Comparison of ENCODE assay signal across 14 mouse cellular contexts in the genomic region with DNA sequence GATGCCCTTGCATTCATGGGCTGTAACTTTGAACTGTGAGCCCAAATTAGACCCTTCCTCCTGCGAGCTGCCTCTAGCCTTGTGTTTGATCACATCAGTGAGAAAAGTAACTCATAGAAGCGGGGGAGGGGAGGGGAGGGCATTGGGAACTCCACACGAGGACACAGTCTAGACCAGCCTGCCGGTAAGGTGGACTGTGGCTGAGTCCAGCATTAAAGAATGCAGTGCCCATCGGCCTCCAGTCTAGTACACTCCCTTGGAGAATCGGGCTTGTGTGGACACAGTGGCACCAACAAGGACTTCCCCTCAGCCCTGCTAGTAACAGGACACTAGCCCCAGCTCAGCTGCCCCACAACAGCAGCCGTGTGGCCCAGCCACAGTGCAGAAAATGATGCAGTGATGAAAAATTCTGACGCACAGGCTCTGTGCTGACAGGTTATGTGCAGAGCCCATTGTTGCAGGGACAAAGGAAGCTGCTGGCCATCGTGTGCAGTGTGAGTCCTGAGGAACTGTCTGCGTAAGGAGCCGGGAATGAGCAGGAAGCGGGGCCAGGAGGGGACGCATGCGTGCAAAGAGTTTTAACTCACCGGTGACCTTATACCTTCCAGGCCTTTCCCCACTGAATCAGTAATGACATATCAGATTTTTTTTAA. TPM values are rescaled to one million over a fixed set of nuclear protein-coding genes. Genes with fewer than 3 reads are reported as not detected.
A peak's percentile ranks its signal among the peaks of the same experiment; 100 is the strongest.
DNase-seq lines count a peak whose midpoint lies in the region; ATAC-seq and TF ChIP-seq lines count a peak whose summit lies in the region.
"Had no signal": no experiment of that assay in that cellular context is flagged by ENCODE, and none has a peak within 500 bp of the region (broad histone marks: within the 10 kb centered on the region; RNA-seq: fewer than 3 reads in every experiment).

No protein-coding gene starts in this region.

- WGBS in forebrain, embryonic 11.5 days: 51% methylated on average over 15 of the region's 15 CpGs
- 40% methylated on average over 15 of the region's 15 CpGs for whole genome bisulfite sequencing in forebrain, embryonic 15.5 days
- 37% methylated on average over 15 of the region's 15 CpGs for WGBS in lung, postnatal 0 days
- WGBS in limb, embryonic 13.5 days: 46% methylated on average over 15 of the region's 15 CpGs

- H3K27ac ChIP-seq in forebrain, embryonic 11.5 days (ENCODE audit: low read depth, low read length): no peak overlapping the region
- H3K27ac ChIP-seq in forebrain, embryonic 15.5 days (replicated peaks): no peak overlapping the region
- H3K27ac ChIP-seq in lung, postnatal 0 days (ENCODE audit: low read length): no peak overlapping the region
- peak overlapping the region; percentile 63; the same call in 1 of the 2 replicates for H3K27ac ChIP-seq in limb, embryonic 13.5 days
- H3K27ac ChIP-seq: liver, embryonic 15.5 days had no signal

- H3K4me2 ChIP-seq in forebrain, embryonic 11.5 days (ENCODE audit: low read depth, low read length, severe bottlenecking): no peak overlapping the region
- H3K4me2 ChIP-seq in forebrain, embryonic 15.5 days (replicated peaks): no peak overlapping the region
- H3K4me2 ChIP-seq in lung, postnatal 0 days (replicated peaks; ENCODE audit: low read depth, low read length): no peak overlapping the region
- no peak overlapping the region for H3K4me2 ChIP-seq in limb, embryonic 13.5 days (replicated peaks)
- H3K4me2 ChIP-seq: liver, embryonic 15.5 days had no signal

- ATAC-seq in forebrain, embryonic 11.5 days (replicated peaks; ENCODE audit: low FRiP score): peak; percentile 33; the same call in 1 of the 2 replicates
- ATAC-seq in forebrain, embryonic 15.5 days (replicated peaks): no peak
- ATAC-seq in lung, postnatal 0 days: no peak
- no peak for ATAC-seq in limb, embryonic 13.5 days (ENCODE audit: low FRiP score, low read depth)

- TF ChIP-seq EP300 in lung, postnatal 0 days (IDR thresholded peaks at IDR 0.05): no peak

- H3K9ac ChIP-seq in forebrain, embryonic 11.5 days (ENCODE audit: low read length): no peak overlapping the region
- H3K9ac ChIP-seq in forebrain, embryonic 15.5 days (replicated peaks): no peak overlapping the region
- H3K9ac ChIP-seq in lung, postnatal 0 days (replicated peaks; ENCODE audit: low read depth): no peak overlapping the region
- no peak overlapping the region for H3K9ac ChIP-seq in limb, embryonic 13.5 days
- H3K9ac ChIP-seq: liver, embryonic 15.5 days had no signal

- DNase-seq in forebrain, embryonic 11.5 days (ENCODE audit: low spot score): no peak
- peak; percentile 7 for DNase-seq in lung, postnatal 0 days (ENCODE audit: low spot score)
- DNase-seq in lung, postnatal 25 days (ENCODE audit: low spot score): no peak
- DNase-seq in cerebellum, postnatal 25 days: no peak
- DNase-seq in right cerebral cortex, postnatal 4 days: no peak
- DNase-seq in gastrocnemius, postnatal 10 days: no peak
- DNase-seq: gastrocnemius, postnatal 36 days; heart, postnatal 36 days; thymus, adult 2 months had no signal

- no peak overlapping the region for H3K4me3 ChIP-seq in forebrain, embryonic 11.5 days (ENCODE audit: low read depth, low read length)
- no peak overlapping the region for H3K4me3 ChIP-seq in forebrain, embryonic 15.5 days
- H3K4me3 ChIP-seq in lung, postnatal 0 days (ENCODE audit: low read depth, low read length): no peak overlapping the region
- no peak overlapping the region for H3K4me3 ChIP-seq in limb, embryonic 13.5 days
- H3K4me3 ChIP-seq: erythroblast, embryonic 14.5 days; liver, embryonic 15.5 days had no signal

- no peak for TF ChIP-seq CTCF in lung, postnatal 0 days (IDR thresholded peaks at IDR 0.05)

- H3K36me3 ChIP-seq in forebrain, embryonic 11.5 days (ENCODE audit: control insufficient read depth, insufficient read depth, low read length): no peaks in the 10 kb centered on the region
- H3K36me3 ChIP-seq in forebrain, embryonic 15.5 days: no peaks in the 10 kb centered on the region
- no peaks in the 10 kb centered on the region for H3K36me3 ChIP-seq in lung, postnatal 0 days (ENCODE audit: insufficient read depth, low read length)
- no peaks in the 10 kb centered on the region for H3K36me3 ChIP-seq in limb, embryonic 13.5 days
- H3K36me3 ChIP-seq: liver, embryonic 15.5 days had no signal

- H3K9me3 ChIP-seq in forebrain, embryonic 11.5 days (ENCODE audit: control insufficient read depth, low read length): no peaks in the 10 kb centered on the region
- H3K9me3 ChIP-seq in forebrain, embryonic 15.5 days: no peaks in the 10 kb centered on the region
- no peaks in the 10 kb centered on the region for H3K9me3 ChIP-seq in lung, postnatal 0 days (ENCODE audit: low read length)
- H3K9me3 ChIP-seq in limb, embryonic 13.5 days: no peaks in the 10 kb centered on the region
- H3K9me3 ChIP-seq: liver, embryonic 15.5 days had no signal

- no peaks in the 10 kb centered on the region for H3K27me3 ChIP-seq in forebrain, embryonic 11.5 days (ENCODE audit: control insufficient read depth, insufficient read depth, low read length)
- no peaks in the 10 kb centered on the region for H3K27me3 ChIP-seq in forebrain, embryonic 15.5 days
- no peaks in the 10 kb centered on the region for H3K27me3 ChIP-seq in lung, postnatal 0 days (replicated peaks; ENCODE audit: insufficient read depth, low read length)
- H3K27me3 ChIP-seq in limb, embryonic 13.5 days: no peaks in the 10 kb centered on the region
- H3K27me3 ChIP-seq: liver, embryonic 15.5 days had no signal

- no peaks in the 10 kb centered on the region; the same call in 1 of the 2 replicates for H3K4me1 ChIP-seq in forebrain, embryonic 11.5 days (replicated peaks; ENCODE audit: control insufficient read depth, insufficient read depth, low read length)
- H3K4me1 ChIP-seq in forebrain, embryonic 15.5 days: peaks cover 8% of the 10 kb centered on the region
- H3K4me1 ChIP-seq in lung, postnatal 0 days (ENCODE audit: insufficient read depth, low read depth, low read length): no peaks in the 10 kb centered on the region
- peaks cover 25% of the 10 kb centered on the region for H3K4me1 ChIP-seq in limb, embryonic 13.5 days
- H3K4me1 ChIP-seq: liver, embryonic 15.5 days had no signal

RNA-seq across cellular contexts. Expression of gene Angpt4, which starts 17.8 kb away (rescaled TPM):
- polyA plus RNA-seq in forebrain, embryonic 11.5 days (2014; fragmentation: Nextera tagmentation; extraction: Ambion mirVana): not detected in 2 replicates
- 0.20 TPM in 1 of 2 replicates, not detected in the other for polyA plus RNA-seq in forebrain, embryonic 15.5 days (2015; fragmentation: Nextera tagmentation; extraction: Ambion mirVana)
- polyA plus RNA-seq in lung, postnatal 0 days (2015; fragmentation: Nextera tagmentation; extraction: Ambion mirVana): 0.11 and 0.13 TPM in 2 replicates
- 0.22 and 0.43 TPM in 2 replicates for polyA plus RNA-seq in limb, embryonic 13.5 days (2015; fragmentation: Nextera tagmentation; extraction: Ambion mirVana)
- under 1 TPM; 0.26 to 0.47 TPM for total RNA-seq in gastrocnemius, postnatal 10 days (2021)
- polyA plus RNA-seq: erythroblast, embryonic 14.5 days; liver, embryonic 15.5 days had no signal

RNA-seq across cellular contexts. Expression of gene Rspo4, which starts 50.5 kb away (rescaled TPM):
- 0.15 TPM in 2 replicates for polyA plus RNA-seq in forebrain, embryonic 11.5 days (2014; fragmentation: Nextera tagmentation; extraction: Ambion mirVana)
- 0.09 TPM in 1 of 2 replicates, not detected in the other for polyA plus RNA-seq in forebrain, embryonic 15.5 days (2015; fragmentation: Nextera tagmentation; extraction: Ambion mirVana)
- 1.7 and 2.6 TPM in 2 replicates for polyA plus RNA-seq in lung, postnatal 0 days (2015; fragmentation: Nextera tagmentation; extraction: Ambion mirVana)
- polyA plus RNA-seq in limb, embryonic 13.5 days (2015; fragmentation: Nextera tagmentation; extraction: Ambion mirVana): 0.74 and 1.0 TPM in 2 replicates
- not detected for total RNA-seq in gastrocnemius, postnatal 10 days (2021)
- total RNA-seq: gastrocnemius, postnatal 36 days; heart, postnatal 36 days; megakaryocyte, adult 5-6 weeks had no signal
- polyA plus RNA-seq: erythroblast, embryonic 14.5 days; liver, embryonic 15.5 days had no signal
